Mouse (Mus musculus) cerebellum, adult 2 months (tissue): ENCODE data around the gene Cd52. TPM values are rescaled to one million over a fixed set of nuclear protein-coding genes. Genes with fewer than 3 reads are reported as not detected.
A peak's percentile ranks its signal among the peaks of the same experiment; 100 is the strongest.

Source experiments
- DNase-seq, 2 experiments: peaks; one replicate each; pipeline ENCODE4 v3.0.0; 2021
- H3K27ac ChIP-seq: fragments of 200-500 bp; 2 replicates; pipeline ENCODE4 v1.5.1; 2012; ENCODE audit warnings: low read length, control low read depth, inconsistent platforms; ENCODE audit not compliant: insufficient read depth
- H3K27me3 ChIP-seq: fragments of 200-500 bp; 2 replicates; pipeline ENCODE4 v1.6.1; 2012; ENCODE audit warnings: inconsistent platforms, mild to moderate bottlenecking, low read length, moderate library complexity; ENCODE audit not compliant: control insufficient read depth, insufficient read depth
- H3K4me1 ChIP-seq: fragments of 200-500 bp; 2 replicates; pipeline ENCODE4 v1.6.1; 2011; ENCODE audit warnings: low read length; ENCODE audit not compliant: control insufficient read depth, insufficient read depth
- H3K4me3 ChIP-seq: fragments of 200-500 bp; replicated peaks from 2 replicates; pipeline ENCODE3; 2011; ENCODE audit warnings: mild to moderate bottlenecking, low read depth, low read length, control low read depth; ENCODE audit not compliant: insufficient read depth
- CTCF ChIP-seq: fragments of 200-500 bp; IDR thresholded peaks from 2 replicates; pipeline ENCODE4 v1.5.1; 2011; ENCODE audit warnings: low read depth, mild to moderate bottlenecking, control low read depth, low read length, moderate library complexity, borderline replicate concordance; ENCODE audit not compliant: insufficient read depth
- POLR2A ChIP-seq: fragments of 200-500 bp; IDR thresholded peaks from 2 replicates; pipeline ENCODE4 v1.6.1; 2011; ENCODE audit warnings: low read length, control low read depth, borderline replicate concordance; ENCODE audit not compliant: insufficient read depth
- WGBS: fragments of 180-500 bp; shearing (Covaris S2); methylation state at CpG from one replicate; pipeline ENCODE4 v1.1.7; 2018; 5-methylcytosine and 5-hydroxymethylcytosine counted together
- polyA plus RNA-seq: library from polyadenylated mRNA; depleted of rRNA; stranded (reverse); fragments of >200 nt; gene quantifications from 2 replicates; pipeline ENCODE4 v1.2.3, GENCODE M21; 2012

Gene Cd52
- polyA plus RNA-seq, 1 experiment = 2.8 TPM

GRCm38 (mm10) chr4:134122281-134122680, 27.4 kb upstream of the Cd52 start:
- no peak for DNase-seq
- Histone ChIP-seq H3K4me3 (no peak overlapping the region), H3K4me1 (peaks cover 9% of the 10 kb centered on the region), H3K27me3 (no peaks in the 10 kb centered on the region), H3K27ac (no peak overlapping the region)
- TF ChIP-seq CTCF (no peak), POLR2A (no peak)
- WGBS = 44% methylated on average over 3 of the region's 3 CpGs

- Histone ChIP-seq H3K4me3 (no peak overlapping the region), H3K27me3 (no peaks in the 10 kb centered on the region), H3K27ac (no peak overlapping the region), H3K4me1 (peaks cover 9% of the 10 kb centered on the region)
- WGBS = 48% methylated on average over 4 of the region's 4 CpGs
- no peak for TF ChIP-seq POLR2A
- TF ChIP-seq CTCF = no peak
- DNase-seq = no peak
Observed at GRCm38 (mm10) chr4:134121571-134121970, 26.7 kb upstream of the Cd52 start.

DNA sequence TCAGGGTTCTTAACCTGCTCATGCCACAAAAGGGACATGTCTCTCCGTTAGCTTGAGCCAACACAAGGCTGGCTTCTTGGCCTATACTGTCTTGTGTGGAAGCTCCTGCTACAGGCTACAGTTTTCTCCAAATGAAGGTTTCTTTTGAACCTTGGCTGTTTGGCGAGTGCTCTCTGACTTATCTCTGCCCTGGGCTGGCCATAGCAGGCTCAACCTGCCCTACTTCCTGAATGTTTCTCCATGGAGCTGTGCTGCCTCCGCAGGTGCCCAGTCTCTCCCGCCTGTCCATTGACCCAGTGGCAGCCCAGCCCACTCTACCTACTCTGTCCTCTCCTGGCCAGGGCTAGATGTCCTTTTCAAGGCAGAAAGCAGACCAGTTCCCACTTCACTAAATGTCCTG, 26.0 kb upstream of the Cd52 start:
- Histone ChIP-seq H3K4me3 (no peak overlapping the region), H3K27ac (no peak overlapping the region), H3K27me3 (no peaks in the 10 kb centered on the region), H3K4me1 (peaks cover 9% of the 10 kb centered on the region)
- no peak for TF ChIP-seq POLR2A
- no peak for DNase-seq
- 88% methylated on average over 4 of the region's 4 CpGs for WGBS

DNA sequence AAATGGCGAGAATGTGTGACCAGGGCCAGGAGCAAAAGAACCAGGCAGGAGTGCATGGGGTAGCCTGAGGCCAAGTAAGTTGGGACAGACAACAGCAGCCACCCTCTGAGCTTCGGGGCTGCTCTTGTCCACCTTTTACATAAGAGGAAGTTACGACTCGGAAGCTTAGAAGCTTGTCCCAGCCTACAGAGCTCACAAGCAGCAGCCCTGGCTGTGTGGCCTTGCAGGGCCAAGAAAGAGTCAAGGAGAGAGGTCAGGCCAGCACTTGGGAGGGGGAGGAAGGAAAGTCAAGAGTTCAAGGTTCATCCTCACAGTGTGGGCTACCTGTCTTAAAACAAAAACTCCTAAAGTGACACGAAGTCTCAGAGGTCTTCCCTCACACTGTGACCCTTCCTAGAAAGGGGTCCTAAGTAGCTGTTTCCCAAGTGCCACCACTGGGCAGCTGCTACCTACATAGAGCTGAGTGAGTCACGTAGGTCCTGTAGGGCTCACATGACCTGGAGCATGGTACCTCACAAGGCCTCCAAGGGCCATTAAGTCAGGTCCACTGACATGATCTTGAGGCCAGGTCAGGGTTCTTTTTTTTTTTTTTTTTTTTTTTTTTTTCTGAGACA, 25.4 kb upstream of the Cd52 start:
- Histone ChIP-seq H3K4me3 (no peak overlapping the region), H3K4me1 (peaks cover 9% of the 10 kb centered on the region), H3K27ac (no peak overlapping the region), H3K27me3 (no peaks in the 10 kb centered on the region)
- no peak for DNase-seq
- WGBS = 87% methylated on average over 6 of the region's 6 CpGs
- no peak for TF ChIP-seq POLR2A
- TF ChIP-seq CTCF = no peak

- DNase-seq = no peak
- TF ChIP-seq CTCF (peak; percentile 12; the same call in 1 of the 2 replicates), POLR2A (no peak)
- Histone ChIP-seq H3K4me3 (no peak overlapping the region), H3K27me3 (no peaks in the 10 kb centered on the region), H3K27ac (no peak overlapping the region), H3K4me1 (peaks cover 7% of the 10 kb centered on the region)
- WGBS = 57% methylated on average over 9 of the region's 9 CpGs
Observed at GRCm38 (mm10) chr4:134119644-134120043, 24.8 kb upstream of the Cd52 start.

DNA sequence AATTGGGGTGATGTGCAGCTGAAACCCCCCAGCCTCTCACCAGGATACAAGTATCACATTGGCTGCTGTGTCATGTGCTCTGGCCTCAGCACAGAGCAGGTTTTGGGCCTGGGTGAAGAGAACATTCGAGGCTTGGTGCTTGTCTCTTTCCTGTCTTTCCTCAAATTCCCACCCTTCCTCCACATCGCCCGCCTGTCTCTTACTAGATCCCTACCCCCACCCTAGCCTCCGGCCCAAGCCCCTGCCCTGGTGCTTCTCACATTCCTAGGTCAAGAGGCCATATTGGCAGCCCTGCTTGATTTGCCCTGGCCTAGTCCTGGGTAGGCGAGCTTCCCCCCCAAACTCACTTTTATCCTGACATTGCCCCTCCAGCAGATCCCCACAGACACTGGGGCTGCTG, 24.2 kb upstream of the Cd52 start:
- DNase-seq = no peak
- Histone ChIP-seq H3K4me3 (no peak overlapping the region), H3K4me1 (peaks cover under 1% of the 10 kb centered on the region; the same call in 1 of the 2 replicates), H3K27me3 (no peaks in the 10 kb centered on the region), H3K27ac (no peak overlapping the region)
- TF ChIP-seq POLR2A = no peak
- no peak for TF ChIP-seq CTCF
- WGBS = 80% methylated on average over 5 of the region's 5 CpGs

- Histone ChIP-seq H3K4me3 (no peak overlapping the region), H3K27me3 (no peaks in the 10 kb centered on the region), H3K4me1 (no peaks in the 10 kb centered on the region), H3K27ac (no peak overlapping the region)
- TF ChIP-seq POLR2A (no peak), CTCF (no peak)
- no peak for DNase-seq
- 72% methylated on average over 14 of the region's 14 CpGs for WGBS
Observed at GRCm38 (mm10) chr4:134118126-134118800, 23.4 kb upstream of the Cd52 start.

DNA sequence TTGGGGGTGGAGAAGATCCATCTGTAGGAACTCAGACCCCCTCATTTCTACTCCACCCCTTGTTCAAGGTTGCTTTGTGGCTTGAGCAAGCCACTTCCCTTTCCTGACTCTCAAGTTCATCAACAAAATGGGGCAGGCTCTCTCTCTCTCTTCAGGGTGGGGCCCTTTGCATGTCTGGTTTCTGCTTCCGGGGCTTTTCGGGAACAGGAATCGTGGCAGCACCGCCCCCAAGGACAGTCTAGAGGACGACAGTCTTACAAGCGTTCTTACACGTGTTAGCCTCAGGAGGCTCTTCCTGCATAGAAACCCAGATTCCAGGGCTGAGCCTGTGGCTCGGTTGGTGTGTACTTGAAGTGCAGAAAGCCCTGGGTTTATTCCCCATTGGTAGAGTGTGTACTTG, 22.1 kb upstream of the Cd52 start:
- no peak overlapping the region for H3K27ac ChIP-seq
- H3K27me3 ChIP-seq = no peaks in the 10 kb centered on the region
- TF ChIP-seq CTCF (no peak), POLR2A (no peak)
- WGBS = 79% methylated on average over 8 of the region's 8 CpGs
- no peak for DNase-seq
- no peak overlapping the region for H3K4me3 ChIP-seq
- no peaks in the 10 kb centered on the region for H3K4me1 ChIP-seq
